Mouse (Mus musculus) lung, postnatal 36 days (tissue): ENCODE measurements around the gene Ecm2.
A peak's percentile ranks its signal among the peaks of the same experiment; 100 is the strongest.

ENCODE experiments used
- DNase-seq: peaks from one replicate; pipeline ENCODE4 v3.0.0; 2022; ENCODE audit warnings: mixed read lengths

The Ecm2 gene

DNA sequence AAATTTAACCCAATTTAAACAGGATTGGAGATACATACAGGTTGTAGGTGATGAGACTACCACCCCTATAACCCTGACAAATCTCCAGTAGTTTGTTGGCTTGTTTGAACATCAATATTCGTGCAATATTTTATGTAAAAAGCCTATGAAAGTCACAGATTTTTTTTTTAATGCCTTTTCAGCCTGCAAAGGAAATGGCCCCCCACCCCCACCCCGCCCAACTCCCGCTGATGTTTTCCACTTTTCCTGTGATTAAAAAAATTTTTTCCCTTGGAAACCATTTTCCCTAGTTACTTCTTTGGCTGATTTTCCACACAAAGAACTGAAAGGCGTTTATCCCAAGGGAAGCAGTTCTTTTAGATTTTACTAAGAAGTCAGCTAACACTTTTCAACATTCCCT lies at the start of gene Ecm2:
Ecm2 (plus strand) TSS at position 301 of the 400 bp plus-strand sequence.
- DNase-seq: no peak

DNA sequence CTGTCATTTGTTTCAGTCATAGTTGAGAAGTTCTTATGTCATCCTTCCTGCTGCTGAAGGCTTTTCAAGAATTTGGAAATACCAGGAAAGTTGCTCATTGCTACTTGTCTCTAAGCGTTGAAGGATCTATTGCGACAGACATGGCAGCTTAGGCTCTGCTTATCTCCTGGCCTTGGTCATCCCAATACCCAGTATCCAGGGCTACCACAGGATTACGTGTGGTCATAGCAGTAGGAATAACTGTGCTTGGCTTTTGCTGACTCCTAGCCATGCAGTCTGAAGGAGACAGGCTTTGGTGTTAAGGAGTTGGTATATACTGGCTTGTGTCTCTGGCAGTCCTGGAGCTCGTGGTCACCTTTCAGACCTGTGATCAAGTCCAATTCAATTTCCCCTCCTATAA lies 44.3 kb upstream of the Ecm2 start:
- DNase-seq: peak; percentile 64

DNA sequence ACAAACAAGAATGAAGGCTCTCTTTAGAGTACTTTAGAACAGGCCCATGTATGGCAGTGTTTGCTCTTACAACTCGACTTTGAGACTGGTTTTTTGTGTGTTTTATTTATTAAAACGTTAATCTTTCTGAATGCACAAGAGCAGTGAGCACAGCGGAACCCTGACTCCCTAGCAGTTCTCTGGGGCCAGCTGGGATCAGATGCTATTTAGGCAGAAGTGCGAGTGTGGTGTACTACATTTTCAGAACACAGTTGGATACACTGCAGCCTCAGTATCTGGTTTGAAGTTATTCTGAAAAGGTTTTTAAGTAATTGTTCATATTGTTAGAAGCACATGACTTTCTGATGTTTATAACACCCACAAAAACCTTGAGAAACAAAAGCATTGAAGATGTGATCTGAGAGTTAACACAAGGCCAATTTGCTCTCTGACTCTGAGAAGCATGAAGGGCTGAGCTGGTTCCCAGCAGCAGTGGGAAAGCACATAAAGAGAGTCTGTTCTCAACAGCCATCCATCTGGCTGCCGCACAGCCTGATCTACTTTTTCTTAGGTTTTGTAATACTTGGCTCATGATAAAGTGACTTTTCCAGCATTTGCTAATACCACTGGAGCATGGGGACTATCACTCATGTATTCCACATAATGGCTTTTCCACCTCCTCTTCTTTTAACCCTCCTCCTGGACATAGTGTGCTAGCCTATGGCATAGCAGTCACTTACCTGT lies 43.8 kb upstream of the Ecm2 start:
- peak; percentile 50 for DNase-seq

DNA sequence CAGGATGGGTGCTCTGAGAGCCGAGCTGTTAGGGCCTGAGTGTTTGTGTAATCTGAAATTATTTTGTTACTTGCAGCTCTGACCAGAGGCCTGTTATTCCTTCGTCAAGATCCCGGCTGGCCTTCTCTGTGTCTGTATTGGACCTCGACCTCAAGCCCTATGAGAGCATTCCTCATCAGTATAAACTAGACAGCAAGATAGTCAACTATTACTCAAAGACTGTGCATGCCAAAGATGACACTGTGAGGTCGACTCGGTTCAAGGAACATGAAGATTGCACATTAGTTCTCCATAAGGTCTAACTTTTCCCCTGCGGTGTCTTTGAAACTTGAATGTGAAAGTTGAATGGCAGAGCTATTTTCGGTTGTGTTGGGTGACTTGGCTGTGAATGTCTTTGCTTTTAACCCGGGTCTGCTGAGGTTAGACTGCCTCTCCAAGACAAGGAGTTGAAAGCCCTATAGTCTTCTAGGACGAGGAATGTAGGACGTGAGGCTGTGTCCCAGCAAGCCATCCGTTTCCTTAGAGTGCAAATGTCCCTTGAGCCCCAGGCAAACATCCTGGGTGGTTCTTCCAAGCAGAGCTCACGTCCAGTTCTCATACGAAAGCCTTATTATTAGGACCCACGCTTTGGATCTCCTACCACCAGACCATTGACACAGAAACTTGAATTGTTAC lies 43.0 kb upstream of the Ecm2 start:
- DNase-seq: peak; percentile 77

DNA sequence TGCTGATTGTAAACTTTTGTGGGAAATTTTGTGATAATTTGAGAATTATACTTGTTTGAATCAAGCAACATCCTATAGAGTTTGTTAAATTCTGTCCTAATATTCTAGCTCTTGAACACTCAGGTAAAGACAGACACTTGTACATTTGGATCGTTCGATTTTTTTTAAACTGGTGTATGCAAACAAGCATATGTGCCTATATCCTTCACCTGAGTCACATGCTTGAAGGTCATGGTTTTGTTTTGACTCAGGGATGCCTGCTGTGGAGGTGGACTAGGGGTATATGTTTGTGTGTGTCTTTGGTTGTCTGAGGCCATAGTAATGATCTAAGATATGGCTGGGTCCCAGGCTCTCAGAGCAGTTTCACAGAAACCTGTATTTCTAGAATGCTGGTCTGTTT lies 41.7 kb upstream of the Ecm2 start:
- no peak for DNase-seq

DNA sequence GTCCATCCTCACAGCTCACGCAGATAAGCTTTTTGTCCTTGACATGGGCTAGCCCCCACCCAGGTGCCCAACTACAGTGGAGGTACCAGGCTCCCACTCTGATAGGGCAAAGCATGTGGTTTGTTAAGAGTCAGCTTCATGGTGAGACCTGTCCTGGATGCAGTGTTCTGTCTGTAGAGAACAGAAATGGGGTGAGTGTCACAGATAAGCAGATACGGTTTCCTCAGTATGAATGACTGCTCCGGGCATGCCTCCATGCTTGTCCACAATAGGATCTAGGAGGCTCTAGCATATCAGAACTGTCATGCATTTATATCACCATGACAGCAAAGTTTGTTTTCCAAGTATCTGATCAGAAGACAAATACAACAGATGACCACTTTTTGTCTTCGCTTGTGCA lies 38.7 kb upstream of the Ecm2 start:
- DNase-seq: no peak

DNA sequence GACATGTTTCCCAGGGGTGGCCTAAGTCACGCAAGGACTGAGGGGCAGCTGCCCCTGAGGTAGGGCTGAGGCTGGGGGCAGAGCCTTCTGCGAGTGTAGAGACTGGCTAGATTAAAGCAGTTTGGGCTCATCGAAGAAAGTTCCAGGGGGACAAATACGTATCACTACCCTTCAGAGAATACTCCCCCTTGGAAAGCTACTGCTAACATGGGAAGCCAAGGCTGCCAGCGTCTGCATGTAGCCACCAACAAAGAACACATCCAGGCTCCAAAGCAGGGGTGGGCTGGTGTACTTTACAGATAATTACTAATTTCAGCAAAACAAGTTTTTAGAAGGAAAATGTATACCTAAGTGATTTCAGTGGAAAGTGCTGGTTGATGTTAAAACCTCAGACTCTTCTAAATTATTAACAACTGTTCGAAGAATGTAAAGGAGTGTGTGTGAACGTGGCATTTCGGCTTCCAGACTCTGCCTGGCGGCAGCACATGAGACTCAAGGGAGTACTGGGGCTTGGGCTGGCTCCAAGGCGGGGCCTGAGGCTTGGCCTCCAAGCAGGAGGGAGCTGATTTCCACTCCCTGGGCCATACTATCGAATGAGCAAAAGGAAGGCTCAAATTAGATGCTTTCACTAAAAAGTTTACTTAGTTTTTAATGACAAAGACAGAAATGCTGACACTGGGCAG lies 38.1 kb upstream of the Ecm2 start:
- DNase-seq: peak; percentile 42

DNA sequence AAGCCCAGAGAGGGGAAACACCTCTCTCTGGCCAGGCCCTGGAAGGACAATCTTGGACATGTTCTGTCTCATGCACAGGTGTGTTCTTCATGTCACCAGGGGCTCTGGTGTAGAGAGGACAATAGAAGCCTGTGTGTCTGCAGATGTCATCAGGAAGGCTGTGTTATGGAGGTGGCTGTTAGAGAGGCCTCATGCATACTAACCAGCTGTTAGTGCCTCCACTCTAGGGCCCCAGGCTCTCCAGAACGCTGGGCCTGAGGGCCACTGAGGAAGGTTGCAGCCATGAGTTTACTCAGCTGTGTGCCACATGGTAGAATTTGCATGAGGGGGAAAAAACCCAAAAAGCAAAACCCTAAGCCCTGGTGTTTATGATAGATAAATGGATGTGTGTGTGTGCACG lies 37.0 kb upstream of the Ecm2 start:
- no peak for DNase-seq

DNA sequence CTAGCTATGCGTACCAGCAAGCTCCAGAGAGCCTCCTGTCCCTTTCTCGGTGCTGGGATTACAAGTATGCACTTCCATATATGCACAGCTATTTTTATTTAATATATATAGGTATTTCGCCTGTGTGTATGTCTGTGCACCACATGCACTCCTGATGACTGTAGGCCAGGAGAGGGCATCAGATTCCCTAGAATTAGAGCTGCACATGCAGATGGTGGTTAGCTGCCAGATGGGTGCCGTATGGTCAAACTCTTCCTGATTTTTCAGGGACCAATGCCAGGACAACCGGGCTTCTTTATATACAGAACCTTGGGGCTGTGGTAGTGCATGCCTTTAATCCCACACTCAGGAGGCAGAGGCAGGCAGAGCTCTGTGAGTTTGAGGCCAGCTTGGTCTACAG lies 35.6 kb upstream of the Ecm2 start:
- DNase-seq: no peak

DNA sequence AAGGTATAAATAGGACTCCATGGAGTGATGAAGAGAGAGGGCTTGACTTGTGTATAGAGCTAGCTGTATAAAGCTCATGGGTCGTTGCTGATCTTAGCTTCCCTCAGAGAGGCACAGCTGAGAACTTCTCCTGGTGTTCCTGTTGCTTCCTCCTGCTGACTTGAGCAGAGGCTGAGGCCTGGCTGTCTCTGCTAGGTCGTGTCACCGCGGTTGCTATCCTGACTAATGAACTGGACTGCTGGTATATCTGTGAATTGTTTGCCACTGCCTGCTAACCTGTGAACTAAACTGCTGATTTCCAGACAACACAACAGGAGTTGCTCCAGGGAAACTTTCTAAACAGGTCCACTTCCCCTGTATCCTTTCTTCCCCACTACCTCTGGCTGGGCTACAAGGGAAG lies 34.3 kb upstream of the Ecm2 start:
- no peak for DNase-seq

DNA sequence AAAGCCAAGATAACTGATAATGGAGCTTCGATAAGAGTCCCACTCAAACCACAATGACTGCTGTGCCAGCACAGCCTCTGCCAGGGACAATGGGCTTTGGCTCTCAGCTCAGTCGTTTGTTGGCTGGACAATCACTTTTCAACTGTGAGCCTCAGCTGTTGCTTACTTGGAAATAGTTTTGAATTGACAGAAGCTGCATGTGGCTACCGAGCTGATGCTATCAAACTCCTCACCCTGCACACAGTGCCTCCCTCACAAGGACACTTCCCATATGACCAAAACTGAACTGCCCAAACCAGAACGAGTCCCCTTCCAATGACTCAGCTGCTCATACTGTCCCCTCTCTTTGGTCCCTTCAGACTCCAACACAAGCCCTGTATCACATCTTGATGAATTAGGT lies 33.8 kb upstream of the Ecm2 start:
- peak; percentile 62 for DNase-seq

DNA sequence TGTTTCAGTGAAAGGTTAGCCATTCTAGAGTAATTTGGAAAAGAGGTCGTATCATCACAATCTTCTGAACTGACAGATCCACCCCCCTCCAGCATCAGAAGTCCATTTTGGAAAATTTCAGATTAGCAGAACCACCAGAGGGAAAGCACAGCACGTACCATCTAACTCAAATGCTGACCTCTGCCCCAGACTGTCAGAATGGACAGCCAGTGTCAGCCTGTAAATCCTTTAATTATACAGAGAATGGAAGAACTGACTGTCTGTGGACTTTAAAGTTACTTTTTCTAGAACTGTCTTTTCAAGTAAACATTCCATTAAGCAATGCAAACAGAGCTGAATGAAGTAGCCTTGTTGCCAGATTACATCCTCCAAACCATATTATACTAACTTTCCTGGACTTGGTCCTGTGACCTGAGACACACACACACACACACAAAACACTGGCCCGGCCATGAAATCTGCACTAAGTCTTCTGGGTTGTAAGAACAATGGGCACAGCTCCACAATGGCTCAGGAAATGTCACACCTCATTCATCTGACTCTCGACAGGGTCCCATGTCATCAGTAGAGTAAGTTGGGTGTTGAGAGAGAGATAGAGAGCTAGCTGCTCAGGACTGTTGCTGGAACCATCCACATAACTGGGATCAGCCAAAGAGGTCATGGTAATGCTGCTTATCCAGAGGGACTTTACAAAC lies 32.5 kb upstream of the Ecm2 start:
- peak; percentile 74 for DNase-seq

DNA sequence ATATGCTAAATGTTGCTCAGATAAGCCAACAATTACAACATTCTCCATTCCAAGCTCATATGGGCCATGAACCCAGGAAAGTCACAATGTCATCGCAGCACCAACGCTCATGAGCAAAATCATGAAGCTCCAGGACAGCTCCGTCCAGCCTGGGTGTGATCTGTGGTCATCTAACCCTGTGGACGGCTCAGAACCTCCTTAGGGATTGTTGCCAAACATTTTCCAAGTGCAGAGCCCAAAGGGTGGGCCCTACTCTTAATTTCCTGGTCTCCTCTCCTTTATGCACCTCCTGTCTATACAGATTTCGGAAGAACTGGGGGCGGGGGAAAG lies 32.0 kb upstream of the Ecm2 start:
- no peak for DNase-seq

DNA sequence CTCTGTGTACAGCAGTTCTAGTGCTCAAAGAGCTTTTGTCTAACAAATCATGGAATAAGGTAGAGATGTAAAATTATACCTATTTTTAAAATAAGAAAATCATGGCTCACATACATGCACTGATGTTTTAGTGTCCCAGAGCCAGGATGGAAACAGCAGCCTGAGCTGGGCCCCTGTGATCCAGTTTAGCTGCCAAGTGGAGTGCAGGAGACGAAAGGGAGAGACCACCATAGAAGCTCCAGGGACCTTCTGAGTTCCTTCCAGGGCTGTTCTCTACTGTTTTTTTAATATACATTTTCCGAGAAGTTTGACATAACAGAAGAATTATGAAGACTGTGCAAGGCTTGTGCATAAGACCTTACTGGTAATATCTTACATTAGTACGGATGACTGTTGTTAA lies 26.7 kb upstream of the Ecm2 start:
- DNase-seq: no peak

DNA sequence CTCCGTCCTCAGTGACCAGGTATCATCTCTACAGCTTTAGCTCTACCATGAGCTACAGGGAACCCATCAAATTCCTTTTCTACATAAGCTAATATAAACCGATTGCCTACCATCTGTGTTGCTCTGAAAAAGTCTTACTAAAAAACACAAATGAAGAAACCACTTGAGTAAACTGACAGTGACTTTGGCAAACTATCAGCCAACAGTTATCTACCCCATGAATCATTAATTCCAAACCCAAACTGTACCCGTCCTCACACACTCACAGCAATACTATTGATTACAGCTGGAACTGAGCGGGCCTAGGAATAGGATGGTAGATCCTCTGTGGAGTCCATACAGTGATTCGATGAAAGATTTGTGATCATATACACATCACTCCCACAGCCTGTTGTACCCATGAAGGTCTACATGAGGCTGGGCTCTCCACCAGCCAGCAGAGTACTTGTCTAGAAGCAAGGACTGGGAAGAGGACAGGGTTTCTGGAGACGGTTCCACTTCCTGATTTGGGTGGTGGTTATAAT lies 25.7 kb upstream of the Ecm2 start:
- DNase-seq: no peak

DNA sequence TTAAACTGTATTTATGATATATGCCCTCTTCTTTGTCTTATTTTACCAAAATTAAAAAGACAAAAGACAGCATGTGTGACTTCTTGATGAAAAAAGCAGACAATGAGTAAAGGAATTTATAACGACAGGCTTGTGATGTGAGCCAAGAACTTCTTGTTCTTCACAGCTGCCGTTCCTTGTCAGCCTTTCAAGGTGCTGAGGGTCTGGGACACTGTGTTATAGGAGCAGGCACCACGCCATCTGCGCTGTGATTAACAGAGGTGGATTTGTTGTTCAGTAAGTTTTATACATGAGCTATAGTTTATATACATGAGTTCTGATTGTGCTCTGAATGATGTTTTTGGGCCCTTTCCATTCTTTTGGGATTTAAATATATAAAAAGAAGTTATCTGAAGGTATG lies 25.2 kb upstream of the Ecm2 start:
- peak; percentile 74 for DNase-seq

DNA sequence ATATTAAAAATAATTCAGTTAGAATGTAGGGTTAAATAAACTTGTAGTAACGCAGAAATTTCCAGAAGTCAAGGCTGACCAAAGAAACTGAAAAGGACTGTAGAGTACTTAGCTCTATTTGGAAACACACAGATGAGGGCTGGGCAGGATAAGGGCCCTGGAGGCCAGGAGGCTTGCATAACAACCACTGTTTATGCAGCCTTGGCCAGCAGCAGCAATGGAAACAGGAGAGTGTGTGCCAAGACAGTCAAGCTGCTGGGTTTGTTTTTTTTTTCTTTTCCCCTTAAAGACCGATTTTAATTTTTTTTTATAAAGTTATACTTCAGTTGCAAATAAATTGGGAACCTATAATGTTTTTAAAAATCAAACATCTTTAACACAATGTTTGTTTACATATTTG lies 24.6 kb upstream of the Ecm2 start:
- peak; percentile 94 for DNase-seq

DNA sequence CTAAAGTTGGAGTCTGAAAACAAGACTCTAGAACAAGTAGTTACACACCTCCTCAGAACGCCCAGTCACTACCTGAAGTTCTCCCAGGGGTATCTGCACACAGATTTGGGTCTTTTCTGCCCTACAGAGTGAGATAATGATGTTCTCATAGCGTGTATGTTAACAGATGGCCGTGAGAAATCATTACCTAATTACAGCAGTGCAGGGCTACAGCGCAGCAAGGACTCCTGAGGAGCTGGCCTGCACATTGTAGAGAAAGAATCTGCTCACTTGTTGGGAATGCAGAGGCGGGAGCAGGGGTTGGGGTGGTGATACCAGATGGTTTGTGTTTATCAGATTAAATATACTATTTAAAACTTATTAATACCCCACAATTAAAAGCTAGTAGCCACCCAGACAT lies 24.1 kb upstream of the Ecm2 start:
- DNase-seq: peak; percentile 53

DNA sequence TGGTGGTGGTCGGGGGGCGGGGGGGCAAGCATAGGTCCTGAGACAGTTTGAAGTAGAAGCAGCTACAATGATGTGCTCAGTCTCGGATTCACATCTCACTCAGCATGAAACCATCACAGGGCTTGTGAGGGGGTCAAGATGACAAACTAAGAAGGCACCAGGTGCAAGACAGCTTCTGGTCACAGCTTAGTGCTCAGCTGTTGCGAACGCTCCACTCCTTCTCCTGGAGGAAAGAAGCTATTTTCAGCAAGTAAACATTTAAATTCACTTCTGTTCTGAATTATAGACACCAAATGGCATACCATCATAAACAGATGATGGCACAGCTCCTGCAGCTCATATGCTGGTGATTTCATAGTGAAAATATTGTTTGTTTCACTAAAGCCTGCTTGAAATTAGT lies 19.2 kb upstream of the Ecm2 start:
- DNase-seq: no peak

DNA sequence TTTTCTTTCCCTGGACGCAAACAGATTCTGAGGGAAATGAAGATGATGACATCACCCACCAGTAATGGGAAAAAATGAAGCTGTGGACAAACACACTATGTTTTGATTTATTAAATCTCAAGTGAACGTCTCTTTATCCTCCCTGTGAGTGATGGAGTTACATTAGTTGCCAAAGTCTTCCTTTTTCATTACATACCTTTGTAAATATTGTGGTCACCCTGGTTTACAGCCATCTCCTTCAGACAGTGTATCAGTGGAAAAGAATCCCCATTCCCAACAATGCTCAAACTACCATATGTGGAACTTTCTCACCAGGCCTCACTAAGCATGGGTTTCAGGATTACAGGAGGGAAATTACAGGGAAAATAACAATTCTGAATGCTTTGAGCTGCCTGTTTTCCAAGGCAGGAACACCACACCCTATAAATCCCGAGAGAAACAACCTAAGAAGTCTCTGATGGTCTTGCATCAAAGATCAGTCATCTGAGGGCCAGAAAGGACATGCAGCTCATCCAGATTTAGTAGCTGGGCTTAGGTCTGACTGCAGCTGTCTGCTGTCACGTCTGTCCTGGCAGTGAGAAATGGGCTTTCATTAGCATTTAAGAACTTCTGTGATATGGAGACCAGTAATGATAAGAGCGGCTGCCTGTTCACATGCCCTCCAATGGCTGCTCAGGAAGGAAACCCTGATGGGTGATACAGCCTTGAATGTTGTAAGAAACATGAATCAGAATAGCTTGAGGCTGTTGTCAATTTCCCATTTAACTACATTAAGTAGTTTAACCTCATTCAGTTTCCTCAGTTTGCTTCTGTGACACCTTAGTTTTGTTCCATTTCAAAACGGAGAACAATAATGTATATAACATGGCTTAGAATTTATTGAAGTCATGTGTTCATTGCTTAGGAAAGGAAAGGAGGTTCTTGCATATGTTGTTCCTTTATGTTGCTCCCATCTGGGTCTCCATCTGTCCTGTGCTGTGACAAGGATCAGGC lies 11.9 kb upstream of the Ecm2 start, which contains the start of gene Tes3-ps:
Tes3-ps (plus strand) TSS at position 943 of the 993 bp plus-strand sequence.
- DNase-seq: no peak

DNA sequence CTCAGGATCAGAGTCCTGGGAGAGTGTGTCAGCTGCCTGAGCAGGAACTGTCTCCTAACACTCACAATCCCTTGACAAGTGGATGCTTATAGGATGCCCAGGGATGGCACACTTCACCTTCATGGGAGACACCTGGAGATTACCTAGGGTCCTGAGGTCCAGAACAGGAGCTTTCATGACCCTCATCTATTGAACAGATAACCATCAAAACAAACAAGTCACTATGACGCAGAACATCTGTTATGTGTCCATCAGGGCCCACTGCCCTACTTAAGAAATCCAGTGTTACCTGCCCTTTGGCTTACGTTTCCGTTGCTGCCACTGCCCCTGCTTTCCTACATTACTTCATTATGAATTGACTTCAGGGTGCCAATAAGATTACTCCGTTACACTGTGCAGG lies 1.2 kb downstream of the Ecm2 start:
- no peak for DNase-seq

DNA sequence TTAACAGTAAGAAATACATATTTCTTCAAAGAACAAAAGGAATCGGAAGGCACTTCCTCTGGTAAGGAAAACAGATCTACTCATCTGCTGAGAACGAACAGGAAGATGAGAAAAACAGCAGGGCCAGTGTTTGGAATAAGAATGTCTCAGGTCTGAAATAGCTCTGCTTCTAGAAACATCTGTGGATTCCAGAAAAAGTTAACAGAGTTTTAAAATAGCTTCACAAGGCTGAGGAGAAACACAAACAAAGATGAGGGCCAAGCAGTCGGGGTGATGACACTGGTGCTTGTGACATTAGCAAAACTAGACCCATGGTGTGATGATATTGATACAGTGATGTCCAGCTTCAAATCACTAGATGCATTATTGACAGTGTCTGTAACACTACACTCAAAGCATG lies 2.6 kb downstream of the Ecm2 start:
- DNase-seq: peak; percentile 51
